ENCODE assay signal across 11 mouse cellular contexts in the genomic region with DNA sequence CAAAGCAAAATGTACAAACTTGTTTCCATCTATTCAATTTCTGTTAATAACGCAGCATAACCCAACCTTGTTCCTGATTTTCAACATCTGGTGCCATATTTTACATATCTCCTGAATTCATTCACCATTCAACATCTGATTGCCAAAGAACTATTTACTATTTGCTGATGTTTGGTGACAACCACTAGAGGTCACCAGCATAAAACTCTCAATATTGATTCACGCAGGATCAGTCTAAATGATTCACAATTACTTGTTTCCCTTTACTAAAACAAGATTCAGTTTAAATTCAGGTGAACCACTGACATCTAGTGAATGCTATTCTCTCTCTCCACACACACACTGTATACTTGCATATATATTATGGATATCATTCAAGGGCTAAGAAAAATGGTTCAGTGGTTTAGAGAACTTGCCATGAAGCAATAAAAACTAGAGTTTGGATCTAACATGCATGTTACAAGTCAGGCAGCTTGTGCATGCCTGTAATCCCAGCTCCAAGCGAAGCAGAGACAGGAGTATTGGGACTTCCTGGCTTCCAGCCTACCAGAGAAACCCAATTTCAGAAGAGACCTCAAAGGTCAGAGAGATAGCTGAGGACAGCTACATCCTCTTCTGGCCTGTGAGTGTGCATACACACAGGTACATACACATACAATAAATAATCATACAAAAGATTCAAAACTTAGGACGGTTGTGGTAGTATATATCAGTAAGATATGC. TPM values are rescaled to one million over a fixed set of nuclear protein-coding genes. Genes with fewer than 3 reads are reported as not detected.
A peak's percentile ranks its signal among the peaks of the same experiment; 100 is the strongest.
DNase-seq lines count a peak whose midpoint lies in the region; ATAC-seq and TF ChIP-seq lines count a peak whose summit lies in the region.
"Had no signal": no experiment of that assay in that cellular context is flagged by ENCODE, and none has a peak within 500 bp of the region (broad histone marks: within the 10 kb centered on the region; RNA-seq: fewer than 3 reads in every experiment).

No protein-coding gene starts in this region.

- H3K4me3 ChIP-seq in forebrain, embryonic 15.5 days: no peak overlapping the region
- H3K4me3 ChIP-seq in forebrain, embryonic 11.5 days (ENCODE audit: low read depth, low read length): no peak overlapping the region
- H3K4me3 ChIP-seq in lung, embryonic 14.5 days (ENCODE audit: low read depth, low read length): no peak overlapping the region
- no peak overlapping the region for H3K4me3 ChIP-seq in midbrain, postnatal 0 days (ENCODE audit: low read depth, low read length)
- H3K4me3 ChIP-seq: limb, embryonic 12.5 days had no signal

- no peak for DNase-seq in forebrain, embryonic 11.5 days (ENCODE audit: low spot score)
- peak; percentile 34 for DNase-seq in lung, embryonic 14.5 days
- no peak for DNase-seq in lung, adult 18-20 months
- peak; percentile 33 for DNase-seq in midbrain, postnatal 0 days (ENCODE audit: low spot score)
- DNase-seq in gastrocnemius, postnatal 10 days: no peak
- DNase-seq: adrenal gland, adult 2 months; right cerebral cortex, adult 18-20 months had no signal

- peaks cover 10% of the 10 kb centered on the region; the same call in 1 of the 2 replicates for H3K4me1 ChIP-seq in forebrain, embryonic 15.5 days
- no peaks in the 10 kb centered on the region; the same call in 1 of the 2 replicates for H3K4me1 ChIP-seq in forebrain, embryonic 11.5 days (replicated peaks; ENCODE audit: control insufficient read depth, insufficient read depth, low read length)
- no peaks in the 10 kb centered on the region for H3K4me1 ChIP-seq in lung, embryonic 14.5 days (ENCODE audit: insufficient read depth)
- no peaks in the 10 kb centered on the region for H3K4me1 ChIP-seq in midbrain, postnatal 0 days (ENCODE audit: insufficient read depth, low read length)
- H3K4me1 ChIP-seq: limb, embryonic 12.5 days had no signal

- H3K27me3 ChIP-seq in forebrain, embryonic 15.5 days: no peaks in the 10 kb centered on the region
- H3K27me3 ChIP-seq in forebrain, embryonic 11.5 days (ENCODE audit: control insufficient read depth, insufficient read depth, low read length): no peaks in the 10 kb centered on the region
- H3K27me3 ChIP-seq in lung, embryonic 14.5 days (ENCODE audit: insufficient read depth, low read length): no peaks in the 10 kb centered on the region
- H3K27me3 ChIP-seq in midbrain, postnatal 0 days (ENCODE audit: insufficient read depth, low read length): no peaks in the 10 kb centered on the region
- H3K27me3 ChIP-seq: limb, embryonic 12.5 days had no signal

- ATAC-seq in forebrain, embryonic 15.5 days (replicated peaks): no peak
- no peak for ATAC-seq in forebrain, embryonic 11.5 days (replicated peaks; ENCODE audit: low FRiP score)
- ATAC-seq in lung, embryonic 14.5 days (ENCODE audit: insufficient read depth): no peak
- peak; percentile 57 for ATAC-seq in activated CD4-positive, CD25-positive, alpha-beta regulatory T cell, adult 4 months
- ATAC-seq in midbrain, postnatal 0 days (ENCODE audit: low FRiP score): no peak
- ATAC-seq in cerebellum, adult (ENCODE audit: insufficient number of reproducible peaks, low FRiP score, low TSS enrichment): no peak; the same call in 1 of the 2 replicates

- H3K27ac ChIP-seq in forebrain, embryonic 15.5 days (replicated peaks): 0 out of 2 replicates have a peak overlapping the region, but pooled peaks have one; percentile 14
- H3K27ac ChIP-seq in forebrain, embryonic 11.5 days (ENCODE audit: low read depth, low read length): no peak overlapping the region
- H3K27ac ChIP-seq in lung, embryonic 14.5 days (ENCODE audit: low read depth): no peak overlapping the region
- peak overlapping the region; percentile 14; the same call in 1 of the 2 replicates for H3K27ac ChIP-seq in midbrain, postnatal 0 days (ENCODE audit: low read depth, low read length)
- H3K27ac ChIP-seq: limb, embryonic 12.5 days had no signal

- peak; percentile 52 for TF ChIP-seq CTCF in lung, embryonic 14.5 days (IDR thresholded peaks at IDR 0.05; ENCODE audit: low read depth)
- peak; percentile 74 for TF ChIP-seq CTCF in midbrain, postnatal 0 days (IDR thresholded peaks at IDR 0.05)

- WGBS in forebrain, embryonic 15.5 days: 73% methylated on average over 4 of the region's 4 CpGs
- 84% methylated on average over 4 of the region's 4 CpGs for WGBS in forebrain, embryonic 11.5 days
- WGBS in lung, embryonic 14.5 days: 73% methylated on average over 4 of the region's 4 CpGs
- 67% methylated on average over 4 of the region's 4 CpGs for WGBS in midbrain, postnatal 0 days

- H3K9me3 ChIP-seq in forebrain, embryonic 15.5 days: no peaks in the 10 kb centered on the region
- H3K9me3 ChIP-seq in forebrain, embryonic 11.5 days (ENCODE audit: control insufficient read depth, low read length): no peaks in the 10 kb centered on the region
- H3K9me3 ChIP-seq in lung, embryonic 14.5 days (ENCODE audit: low read depth, low read length): no peaks in the 10 kb centered on the region
- H3K9me3 ChIP-seq in midbrain, postnatal 0 days (ENCODE audit: low read length): no peaks in the 10 kb centered on the region
- H3K9me3 ChIP-seq: limb, embryonic 12.5 days had no signal

- no peak overlapping the region for H3K4me2 ChIP-seq in forebrain, embryonic 15.5 days (replicated peaks)
- H3K4me2 ChIP-seq in forebrain, embryonic 11.5 days (ENCODE audit: low read depth, low read length, severe bottlenecking): no peak overlapping the region
- no peak overlapping the region for H3K4me2 ChIP-seq in lung, embryonic 14.5 days
- no peak overlapping the region for H3K4me2 ChIP-seq in midbrain, postnatal 0 days (ENCODE audit: low read depth, low read length, poor library complexity, severe bottlenecking)
- H3K4me2 ChIP-seq: limb, embryonic 12.5 days had no signal

- H3K36me3 ChIP-seq in forebrain, embryonic 15.5 days: no peaks in the 10 kb centered on the region
- no peaks in the 10 kb centered on the region for H3K36me3 ChIP-seq in forebrain, embryonic 11.5 days (ENCODE audit: control insufficient read depth, insufficient read depth, low read length)
- no peaks in the 10 kb centered on the region for H3K36me3 ChIP-seq in lung, embryonic 14.5 days (ENCODE audit: insufficient read depth)
- no peaks in the 10 kb centered on the region for H3K36me3 ChIP-seq in midbrain, postnatal 0 days (ENCODE audit: insufficient read depth, low read length)
- H3K36me3 ChIP-seq: limb, embryonic 12.5 days had no signal

- no peak overlapping the region for H3K9ac ChIP-seq in forebrain, embryonic 15.5 days (replicated peaks)
- no peak overlapping the region for H3K9ac ChIP-seq in forebrain, embryonic 11.5 days (ENCODE audit: low read length)
- no peak overlapping the region for H3K9ac ChIP-seq in lung, embryonic 14.5 days
- H3K9ac ChIP-seq in midbrain, postnatal 0 days (replicated peaks; ENCODE audit: low read length, poor library complexity, severe bottlenecking): no peak overlapping the region
- H3K9ac ChIP-seq: limb, embryonic 12.5 days had no signal

RNA-seq across cellular contexts. Expression of a gene that starts 24.0 kb away (rescaled TPM):
- polyA plus RNA-seq in forebrain, embryonic 15.5 days (2015; fragmentation: Nextera tagmentation; extraction: Ambion mirVana): 43.3 and 46.4 TPM in 2 replicates
- 47.5 and 53.7 TPM in 2 replicates for polyA plus RNA-seq in forebrain, embryonic 11.5 days (2014; fragmentation: Nextera tagmentation; extraction: Ambion mirVana)
- polyA plus RNA-seq in lung, embryonic 14.5 days (2014; fragmentation: Nextera tagmentation; extraction: Ambion mirVana): 37.0 and 38.5 TPM in 2 replicates
- 10 to 100 TPM; 15.8 to 16.7 TPM for polyA plus RNA-seq in activated CD4-positive, CD25-positive, alpha-beta regulatory T cell, adult 4 months (2017; shearing (Covaris generic))
- 39.5 and 54.2 TPM in 2 replicates for total RNA-seq in midbrain, postnatal 0 days (2014; rRNA removed)
- 67.5 and 74.0 TPM in 2 replicates for polyA plus RNA-seq in midbrain, postnatal 0 days (2015; fragmentation: Nextera tagmentation; extraction: Ambion mirVana)
- 10 to 100 TPM; 40.6 to 43.7 TPM for total RNA-seq in gastrocnemius, postnatal 10 days (2021)

RNA-seq across cellular contexts. Expression of a gene that starts 24.8 kb away (rescaled TPM):
- 41.3 and 44.3 TPM in 2 replicates for polyA plus RNA-seq in forebrain, embryonic 15.5 days (2015; fragmentation: Nextera tagmentation; extraction: Ambion mirVana)
- 56.3 and 58.4 TPM in 2 replicates for polyA plus RNA-seq in forebrain, embryonic 11.5 days (2014; fragmentation: Nextera tagmentation; extraction: Ambion mirVana)
- polyA plus RNA-seq in lung, embryonic 14.5 days (2014; fragmentation: Nextera tagmentation; extraction: Ambion mirVana): 56.5 and 61.3 TPM in 2 replicates
- polyA plus RNA-seq in activated CD4-positive, CD25-positive, alpha-beta regulatory T cell, adult 4 months (2017; shearing (Covaris generic)): 10 to 100 TPM; 15.6 to 23.2 TPM
- 57.0 and 70.7 TPM in 2 replicates for total RNA-seq in midbrain, postnatal 0 days (2014; rRNA removed)
- 24.7 and 28.3 TPM in 2 replicates for polyA plus RNA-seq in midbrain, postnatal 0 days (2015; fragmentation: Nextera tagmentation; extraction: Ambion mirVana)
- 100 to 1,000 TPM; 137 to 138 TPM for total RNA-seq in gastrocnemius, postnatal 10 days (2021)

Comparison
In these comparisons a context has a peak if more than half of its experiments do, and no peak if none do; other contexts are left out.
1. H3K27ac ChIP-seq: peak in forebrain, embryonic 15.5 days (single experiment) and midbrain, postnatal 0 days (single experiment); none in forebrain, embryonic 11.5 days (single experiment) and lung, embryonic 14.5 days (single experiment).
2. DNase-seq: peak in lung, embryonic 14.5 days (single experiment) and midbrain, postnatal 0 days (single experiment); none in forebrain, embryonic 11.5 days (single experiment), lung, adult 18-20 months (0 of 2) and gastrocnemius, postnatal 10 days (single experiment).